Mouse (Mus musculus): ENCODE results near the gene Gpr139. TPM values are rescaled to one million over a fixed set of nuclear protein-coding genes. Genes with fewer than 3 reads are reported as not detected.
A peak's percentile ranks its signal among the peaks of the same experiment; 100 is the strongest.

The Gpr139 gene
- polyA plus RNA-seq (2016; fragmentation: Nextera tagmentation; extraction: Ambion mirVana) = 0.80 and 1.7 TPM in 2 replicates

- Histone ChIP-seq H3K9me3 (replicated peaks) (no peaks in the 10 kb centered on the region), H3K36me3 (no peaks in the 10 kb centered on the region), H3K27ac (replicated peaks) (peak within 1 kb of the TSS; percentile 76), H3K4me1 (peaks cover 25% of the 10 kb centered on the region), H3K27me3 (ENCODE audit: low read depth, poor library complexity, severe bottlenecking) (peaks cover 51% of the 10 kb centered on the region), H3K4me3 (peak within 1 kb of the TSS; percentile 73)
- under 1% methylated on average over 47 of the region's 47 CpGs for WGBS
- DNase-seq (ENCODE audit: low spot score) = peak; percentile 79
These were observed at the start of gene Gpr139 for GRCm38 (mm10) chr7:119184341-119185143. Gpr139 (minus strand) TSS chr7:119184603.

GRCm38 (mm10) chr7:119230971-119231370, 46.6 kb upstream of the Gpr139 start:
- no peaks in the 10 kb centered on the region for H3K4me1 ChIP-seq
- no peaks in the 10 kb centered on the region for H3K9me3 ChIP-seq (replicated peaks)
- no peak overlapping the region for H3K4me3 ChIP-seq
- no peak for DNase-seq (ENCODE audit: low spot score)
- no peaks in the 10 kb centered on the region for H3K36me3 ChIP-seq
- no peaks in the 10 kb centered on the region for H3K27me3 ChIP-seq (ENCODE audit: low read depth, poor library complexity, severe bottlenecking)
- no peak overlapping the region for H3K27ac ChIP-seq (replicated peaks)
- WGBS = 48% methylated on average over 3 of the region's 3 CpGs

GRCm38 (mm10) chr7:119222706-119223105, 38.3 kb upstream of the Gpr139 start:
- H3K9me3 ChIP-seq (replicated peaks) = no peaks in the 10 kb centered on the region
- no peak for DNase-seq (ENCODE audit: low spot score)
- no peak overlapping the region for H3K27ac ChIP-seq (replicated peaks)
- WGBS = 92% methylated on average over 4 of the region's 4 CpGs
- H3K4me3 ChIP-seq = no peak overlapping the region
- H3K4me1 ChIP-seq = no peaks in the 10 kb centered on the region
- H3K36me3 ChIP-seq = no peaks in the 10 kb centered on the region
- H3K27me3 ChIP-seq (ENCODE audit: low read depth, poor library complexity, severe bottlenecking) = no peaks in the 10 kb centered on the region

- Histone ChIP-seq H3K36me3 (no peaks in the 10 kb centered on the region), H3K27me3 (ENCODE audit: low read depth, poor library complexity, severe bottlenecking) (no peaks in the 10 kb centered on the region), H3K4me3 (no peak overlapping the region), H3K4me1 (no peaks in the 10 kb centered on the region), H3K27ac (replicated peaks) (no peak overlapping the region), H3K9me3 (replicated peaks) (no peaks in the 10 kb centered on the region)
- WGBS = 91% methylated on average over 2 of the region's 2 CpGs
- no peak for DNase-seq (ENCODE audit: low spot score)
These were observed 34.7 kb upstream of the Gpr139 start for GRCm38 (mm10) chr7:119219121-119219520.

- Histone ChIP-seq H3K27ac (replicated peaks) (no peak overlapping the region), H3K9me3 (replicated peaks) (no peaks in the 10 kb centered on the region), H3K4me1 (peaks cover 16% of the 10 kb centered on the region; the same call in 1 of the 2 replicates), H3K4me3 (no peak overlapping the region), H3K36me3 (no peaks in the 10 kb centered on the region), H3K27me3 (ENCODE audit: low read depth, poor library complexity, severe bottlenecking) (no peaks in the 10 kb centered on the region; the same call in 1 of the 2 replicates)
- WGBS = 65% methylated on average over 3 of the region's 3 CpGs
- peak; percentile 14 for DNase-seq (ENCODE audit: low spot score)
These were observed 22.8 kb upstream of the Gpr139 start for GRCm38 (mm10) chr7:119207251-119207650.

GRCm38 (mm10) chr7:119186374-119186773, 2.0 kb upstream of the Gpr139 start:
- peaks cover 25% of the 10 kb centered on the region for H3K4me1 ChIP-seq
- H3K9me3 ChIP-seq (replicated peaks) = no peaks in the 10 kb centered on the region
- H3K36me3 ChIP-seq = no peaks in the 10 kb centered on the region
- H3K4me3 ChIP-seq = no peak overlapping the region
- WGBS = 14% methylated on average over 11 of the region's 11 CpGs
- peak; percentile 50 for DNase-seq (ENCODE audit: low spot score)
- H3K27ac ChIP-seq (replicated peaks) = no peak overlapping the region
- H3K27me3 ChIP-seq (ENCODE audit: low read depth, poor library complexity, severe bottlenecking) = peaks cover 48% of the 10 kb centered on the region

GRCm38 (mm10) chr7:119185181-119185940, 958 bp upstream of the Gpr139 start:
- Histone ChIP-seq H3K4me1 (peaks cover 25% of the 10 kb centered on the region), H3K27me3 (ENCODE audit: low read depth, poor library complexity, severe bottlenecking) (peaks cover 51% of the 10 kb centered on the region), H3K4me3 (peak overlapping the region; percentile 73), H3K36me3 (no peaks in the 10 kb centered on the region), H3K9me3 (replicated peaks) (no peaks in the 10 kb centered on the region), H3K27ac (replicated peaks) (peak overlapping the region; percentile 76)
- peak; percentile 42 for DNase-seq (ENCODE audit: low spot score)
- WGBS = 2% methylated on average over 23 of the region's 23 CpGs

GRCm38 (mm10) chr7:119181053-119181452, 3.4 kb downstream of the Gpr139 start:
- Histone ChIP-seq H3K36me3 (no peaks in the 10 kb centered on the region), H3K4me1 (peaks cover 25% of the 10 kb centered on the region), H3K27me3 (ENCODE audit: low read depth, poor library complexity, severe bottlenecking) (peaks cover 48% of the 10 kb centered on the region), H3K9me3 (replicated peaks) (no peaks in the 10 kb centered on the region), H3K4me3 (no peak overlapping the region), H3K27ac (replicated peaks) (no peak overlapping the region)
- no peak for DNase-seq (ENCODE audit: low spot score)
- 81% methylated on average over 4 of the region's 4 CpGs for WGBS

- no peaks in the 10 kb centered on the region for H3K9me3 ChIP-seq (replicated peaks)
- H3K4me1 ChIP-seq = peaks cover 3% of the 10 kb centered on the region; the same call in 1 of the 2 replicates
- no peak overlapping the region for H3K4me3 ChIP-seq
- 79% methylated on average over 3 of the region's 3 CpGs for WGBS
- no peaks in the 10 kb centered on the region for H3K27me3 ChIP-seq (ENCODE audit: low read depth, poor library complexity, severe bottlenecking)
- H3K27ac ChIP-seq (replicated peaks) = peak overlapping the region; percentile 42; the same call in 1 of the 2 replicates
- no peaks in the 10 kb centered on the region for H3K36me3 ChIP-seq
- no peak for DNase-seq (ENCODE audit: low spot score)
These were observed 24.4 kb downstream of the Gpr139 start for GRCm38 (mm10) chr7:119160015-119160414.

GRCm38 (mm10) chr7:119111771-119112170, 72.6 kb downstream of the Gpr139 start:
- WGBS = 65% methylated on average over 8 of the region's 8 CpGs
- DNase-seq (ENCODE audit: low spot score) = peak; percentile 25
- Histone ChIP-seq H3K27ac (replicated peaks) (no peak overlapping the region), H3K36me3 (no peaks in the 10 kb centered on the region), H3K4me1 (no peaks in the 10 kb centered on the region), H3K4me3 (no peak overlapping the region), H3K9me3 (replicated peaks) (no peaks in the 10 kb centered on the region), H3K27me3 (ENCODE audit: low read depth, poor library complexity, severe bottlenecking) (no peaks in the 10 kb centered on the region)

GRCm38 (mm10) chr7:119105878-119106277, 78.5 kb downstream of the Gpr139 start:
- Histone ChIP-seq H3K4me1 (no peaks in the 10 kb centered on the region), H3K27ac (replicated peaks) (no peak overlapping the region), H3K36me3 (no peaks in the 10 kb centered on the region), H3K4me3 (no peak overlapping the region), H3K9me3 (replicated peaks) (no peaks in the 10 kb centered on the region), H3K27me3 (ENCODE audit: low read depth, poor library complexity, severe bottlenecking) (no peaks in the 10 kb centered on the region)
- WGBS = 83% methylated on average over 4 of the region's 4 CpGs
- DNase-seq (ENCODE audit: low spot score) = no peak

GRCm38 (mm10) chr7:119096583-119096982, 87.8 kb downstream of the Gpr139 start:
- Histone ChIP-seq H3K36me3 (no peaks in the 10 kb centered on the region), H3K9me3 (replicated peaks) (no peaks in the 10 kb centered on the region), H3K4me1 (no peaks in the 10 kb centered on the region), H3K27ac (replicated peaks) (no peak overlapping the region), H3K4me3 (no peak overlapping the region), H3K27me3 (ENCODE audit: low read depth, poor library complexity, severe bottlenecking) (no peaks in the 10 kb centered on the region)
- WGBS = 88% methylated on average over 3 of the region's 3 CpGs
- no peak for DNase-seq (ENCODE audit: low spot score)
